In the genomic region with DNA sequence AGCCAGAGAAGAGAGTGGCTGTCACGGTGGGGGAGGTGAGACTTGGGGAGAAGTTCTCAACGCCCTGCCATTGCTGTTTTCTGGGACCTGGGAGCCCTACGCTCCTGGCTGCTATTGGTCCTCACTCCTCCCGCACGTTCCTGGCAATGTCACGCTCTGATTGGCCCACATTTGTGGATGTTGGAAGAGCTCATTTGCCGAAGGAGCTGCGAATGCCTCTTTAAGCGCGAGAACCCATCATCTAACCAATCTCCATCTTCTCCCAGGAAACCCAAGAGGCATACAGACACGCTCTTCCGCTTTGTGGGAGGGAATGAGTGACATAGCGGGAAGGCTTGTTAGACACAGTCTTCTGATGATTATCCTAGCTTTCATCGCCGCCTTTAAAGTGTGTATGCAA, we compare ENCODE assay signal across 13 mouse cellular contexts.
DNase-seq lines count a peak whose midpoint lies in the region; ATAC-seq and TF ChIP-seq lines count a peak whose summit lies in the region.
"Had no signal": no experiment of that assay in that cellular context is flagged by ENCODE, and none has a peak within 500 bp of the region (broad histone marks: within the 10 kb centered on the region; RNA-seq: fewer than 3 reads in every experiment).

No protein-coding gene starts in this region.

- H3K27ac ChIP-seq in forebrain, embryonic 13.5 days: no peak overlapping the region; the same call in 1 of the 2 replicates
- no peak overlapping the region for H3K27ac ChIP-seq in forebrain, embryonic 12.5 days
- H3K27ac ChIP-seq: heart, embryonic 15.5 days; kidney, postnatal 0 days had no signal

- TF ChIP-seq CTCF in brain, embryonic 14.5 days (IDR thresholded peaks at IDR 0.05; ENCODE audit: borderline replicate concordance, extremely low read depth, insufficient read depth, insufficient read length): no peak

- ATAC-seq in forebrain, embryonic 13.5 days: peak; percentile 83
- ATAC-seq in forebrain, embryonic 12.5 days (ENCODE audit: low FRiP score): no peak
- ATAC-seq in erythroid progenitor cell, adult 5-6 weeks (replicated peaks; ENCODE audit: low FRiP score, poor library complexity, severe bottlenecking): no peak

- no peak overlapping the region for H3K4me2 ChIP-seq in forebrain, embryonic 13.5 days
- H3K4me2 ChIP-seq in forebrain, embryonic 12.5 days: no peak overlapping the region
- H3K4me2 ChIP-seq: heart, embryonic 15.5 days had no signal

- no peak overlapping the region for H3K9ac ChIP-seq in forebrain, embryonic 13.5 days
- H3K9ac ChIP-seq in forebrain, embryonic 12.5 days: no peak overlapping the region
- H3K9ac ChIP-seq: heart, embryonic 15.5 days had no signal

- H3K4me3 ChIP-seq in forebrain, embryonic 13.5 days: no peak overlapping the region
- no peak overlapping the region for H3K4me3 ChIP-seq in forebrain, embryonic 12.5 days (replicated peaks)
- H3K4me3 ChIP-seq: heart, embryonic 15.5 days had no signal

- no peak for TF ChIP-seq POLR2A in brain, embryonic 14.5 days (IDR thresholded peaks at IDR 0.05; ENCODE audit: borderline replicate concordance, extremely low read depth, insufficient read depth, insufficient read length, poor library complexity, severe bottlenecking)

- 74% methylated on average over 15 of the region's 15 CpGs for WGBS in forebrain, embryonic 13.5 days
- 76% methylated on average over 15 of the region's 15 CpGs for WGBS in forebrain, embryonic 12.5 days

- H3K36me3 ChIP-seq in forebrain, embryonic 13.5 days (ENCODE audit: poor library complexity, severe bottlenecking): no peaks in the 10 kb centered on the region
- no peaks in the 10 kb centered on the region for H3K36me3 ChIP-seq in forebrain, embryonic 12.5 days (replicated peaks)
- H3K36me3 ChIP-seq: heart, embryonic 15.5 days had no signal

- intact Hi-C loops in left cerebral cortex, postnatal 36 days (cut with DNase I): loop anchor here (5.0 kb wide), 3 partner anchors 36 to 74 kb away; no protein-coding TSS in a partner anchor

- H3K9me3 ChIP-seq in forebrain, embryonic 13.5 days (replicated peaks): no peaks in the 10 kb centered on the region
- H3K9me3 ChIP-seq in forebrain, embryonic 12.5 days: no peaks in the 10 kb centered on the region
- H3K9me3 ChIP-seq: heart, embryonic 15.5 days had no signal

- H3K4me1 ChIP-seq in forebrain, embryonic 13.5 days: peaks cover 13% of the 10 kb centered on the region
- 0 out of 2 replicates have a peak, but pooled peaks cover 6% of the 10 kb centered on the region for H3K4me1 ChIP-seq in forebrain, embryonic 12.5 days

- H3K27me3 ChIP-seq in forebrain, embryonic 13.5 days: no peaks in the 10 kb centered on the region
- H3K27me3 ChIP-seq in forebrain, embryonic 12.5 days: 0 out of 2 replicates have a peak, but pooled peaks cover 3% of the 10 kb centered on the region
- H3K27me3 ChIP-seq: heart, embryonic 15.5 days had no signal

- DNase-seq in brain, embryonic 14.5 days (ENCODE audit: low read depth): peak; percentile 85
- peak; percentile 50 to 76 for DNase-seq in frontal cortex, adult 2 months (ENCODE audit: extremely low spot score in 1 of 2, low spot score in 1 of 2)
- peak; percentile 46 to 65 for DNase-seq in left cerebral cortex, postnatal 36 days (ENCODE audit: low spot score in 2 of 2)
- DNase-seq in thymus, postnatal 25 days: no peak
- DNase-seq in ovary, postnatal 14 days (ENCODE audit: low spot score): no peak
- DNase-seq: adrenal gland, adult 8-10 months; layer of hippocampus, postnatal 36 days; lung, adult 18-20 months had no signal

Comparison
In these comparisons a context has a peak if more than half of its experiments do, and no peak if none do; other contexts are left out.
1. DNase-seq: peak in brain, embryonic 14.5 days (single experiment), frontal cortex, adult 2 months (2 of 2) and left cerebral cortex, postnatal 36 days (2 of 2); none in thymus, postnatal 25 days (single experiment) and ovary, postnatal 14 days (single experiment).